Mouse (Mus musculus): ENCODE measurements around the gene Nkx2-3. TPM values are rescaled to one million over a fixed set of nuclear protein-coding genes. Genes with fewer than 3 reads are reported as not detected.
A peak's percentile ranks its signal among the peaks of the same experiment; 100 is the strongest.

Gene Nkx2-3
- polyA plus RNA-seq, 1 experiment from 2014 or later: not detected

DNA sequence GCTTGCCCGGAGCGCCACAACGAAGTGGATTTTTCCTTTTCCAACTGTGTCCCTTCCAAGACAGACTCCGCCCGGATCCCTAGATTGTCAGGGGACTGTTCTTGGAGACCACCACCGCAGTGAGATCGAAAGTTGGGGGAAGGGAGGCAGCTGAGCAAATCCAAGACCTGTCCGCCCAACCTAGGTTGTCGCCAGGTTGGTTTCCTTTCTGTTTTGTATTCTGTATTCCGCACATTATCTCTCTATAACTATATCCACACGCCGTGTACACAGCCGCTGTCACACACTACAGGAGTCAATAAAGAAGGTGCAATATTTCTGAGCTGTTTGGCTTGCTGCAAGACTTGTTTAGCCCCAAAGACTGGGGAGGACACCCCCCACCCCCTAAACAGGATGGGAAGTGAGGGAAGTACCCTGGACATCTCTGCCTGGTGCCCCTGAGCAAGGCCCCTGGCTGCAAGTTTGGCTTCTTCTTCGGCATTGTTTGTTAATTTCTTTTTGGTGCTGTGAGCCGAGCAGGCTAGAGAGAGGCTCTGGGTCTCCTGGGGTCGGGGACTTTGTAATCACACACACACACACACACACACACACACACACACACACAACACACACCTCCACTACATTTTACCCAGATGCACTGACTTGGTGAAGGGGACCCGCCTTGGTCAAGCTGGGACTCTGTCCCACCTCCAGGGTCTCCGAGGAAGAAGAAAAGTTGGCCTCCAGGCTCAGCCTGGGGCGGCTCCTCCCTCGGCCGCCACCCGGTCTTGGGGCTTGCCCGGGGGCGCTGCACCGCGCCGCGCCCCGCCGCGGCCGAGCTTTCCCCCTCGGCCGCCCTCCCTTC lies 3.7 kb downstream of the Nkx2-3 start:
- 2% methylated on average over 34 of the region's 34 CpGs for WGBS
- H3K36me3 ChIP-seq: no peaks in the 10 kb centered on the region
- H3K4me3 ChIP-seq: peak overlapping the region; percentile 27
- H3K9ac ChIP-seq: no peak overlapping the region
- peaks cover 39% of the 10 kb centered on the region for H3K4me1 ChIP-seq
- no peaks in the 10 kb centered on the region for H3K9me3 ChIP-seq
- H3K27me3 ChIP-seq (replicated peaks): peaks cover 98% of the 10 kb centered on the region
- H3K27ac ChIP-seq: no peak overlapping the region
- peak; percentile 21 for ATAC-seq (ENCODE audit: low FRiP score, low read depth)
- peak overlapping the region; percentile 59 for H3K4me2 ChIP-seq (replicated peaks)

DNA sequence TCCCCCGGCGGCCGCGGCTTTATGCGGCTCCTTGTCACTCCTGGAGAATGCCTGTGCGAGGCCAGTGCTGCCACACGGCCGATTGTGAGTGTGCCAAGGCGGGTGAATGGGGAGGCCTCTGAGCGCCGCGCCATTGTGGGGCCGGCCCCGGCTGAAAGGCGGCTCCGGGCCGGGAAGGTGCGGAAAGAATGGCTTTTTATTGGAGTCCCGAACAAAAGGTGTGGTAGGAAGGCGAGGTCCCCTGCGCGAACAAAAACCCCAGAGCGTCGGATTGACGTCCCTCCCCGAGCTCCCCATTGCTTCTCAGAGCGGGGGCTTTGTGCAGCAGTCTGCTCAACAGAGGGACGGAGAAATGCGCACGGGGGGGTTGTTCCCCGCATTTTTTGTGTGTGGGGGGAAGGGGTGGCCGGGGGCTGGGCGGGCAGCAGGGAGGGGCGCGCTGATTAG lies 4.3 kb downstream of the Nkx2-3 start:
- WGBS: under 1% methylated on average over 35 of the region's 35 CpGs
- Histone ChIP-seq H3K4me2 (replicated peaks) (peak overlapping the region; percentile 59), H3K36me3 (no peaks in the 10 kb centered on the region), H3K9ac (no peak overlapping the region), H3K4me1 (peaks cover 39% of the 10 kb centered on the region), H3K9me3 (no peaks in the 10 kb centered on the region), H3K4me3 (peak overlapping the region; percentile 27), H3K27me3 (replicated peaks) (peaks cover 98% of the 10 kb centered on the region), H3K27ac (no peak overlapping the region)
- peak; percentile 74 for ATAC-seq (ENCODE audit: low FRiP score, low read depth)

DNA sequence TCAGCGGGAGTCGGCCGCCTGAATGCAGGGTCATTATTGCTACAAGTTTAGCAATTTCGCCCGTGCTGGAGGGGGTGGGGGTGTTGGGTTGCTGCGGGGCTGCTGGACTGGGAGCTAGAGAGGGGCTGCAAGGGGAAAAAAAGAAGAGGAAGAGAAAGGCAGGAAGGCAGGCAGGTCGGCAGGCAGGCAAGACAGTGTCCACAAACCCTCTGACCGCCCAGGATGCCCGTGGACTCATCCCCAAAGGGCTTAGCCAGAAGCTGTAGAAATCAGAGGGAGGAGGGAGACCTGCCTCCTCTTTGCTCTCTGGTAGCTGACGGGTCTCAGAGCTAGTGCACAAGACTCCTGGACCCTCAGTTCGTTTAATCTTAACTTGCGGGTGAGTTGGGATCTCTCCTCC lies 4.8 kb downstream of the Nkx2-3 start:
- H3K36me3 ChIP-seq: no peaks in the 10 kb centered on the region
- H3K27me3 ChIP-seq (replicated peaks): peaks cover 98% of the 10 kb centered on the region
- peak overlapping the region; percentile 27; the same call in 1 of the 2 replicates for H3K4me3 ChIP-seq
- H3K27ac ChIP-seq: no peak overlapping the region
- peak overlapping the region; percentile 59 for H3K4me2 ChIP-seq (replicated peaks)
- 2% methylated on average over 12 of the region's 12 CpGs for WGBS
- H3K4me1 ChIP-seq: peaks cover 39% of the 10 kb centered on the region
- no peak overlapping the region for H3K9ac ChIP-seq
- ATAC-seq (ENCODE audit: low FRiP score, low read depth): peak; percentile 38; the same call in 1 of the 2 replicates
- H3K9me3 ChIP-seq: no peaks in the 10 kb centered on the region

DNA sequence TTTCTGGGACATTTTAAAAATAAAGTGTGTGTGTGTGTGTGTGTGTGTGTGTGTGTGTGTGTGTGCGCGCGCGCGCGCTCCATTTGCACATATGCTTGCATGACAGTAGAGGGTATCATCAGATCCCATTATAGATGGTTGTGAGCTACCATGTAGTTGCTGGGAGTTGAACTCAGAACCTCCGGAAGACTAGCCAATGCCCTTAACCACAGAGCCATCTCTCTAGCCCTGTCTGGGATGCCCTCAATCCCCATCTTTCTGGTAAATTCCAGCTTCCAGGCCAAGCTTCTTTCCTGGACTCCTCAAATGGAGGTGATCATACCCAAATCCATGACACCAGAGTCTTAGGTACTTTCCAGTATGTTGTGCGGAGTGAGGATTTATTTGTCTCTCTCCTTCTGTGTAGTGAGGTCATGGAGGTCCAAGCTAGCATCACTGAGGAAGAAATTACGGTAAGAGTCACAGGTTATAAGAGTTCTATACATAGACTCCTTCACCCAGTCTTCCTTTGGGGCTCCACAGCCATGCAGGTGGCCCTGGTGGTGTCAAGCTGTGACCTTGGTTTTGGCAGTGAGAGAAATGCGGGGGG lies 5.7 kb downstream of the Nkx2-3 start:
- Histone ChIP-seq H3K27ac (no peak overlapping the region), H3K4me3 (no peak overlapping the region), H3K27me3 (replicated peaks) (peaks cover 96% of the 10 kb centered on the region), H3K4me1 (peaks cover 32% of the 10 kb centered on the region), H3K9ac (no peak overlapping the region), H3K4me2 (replicated peaks) (no peak overlapping the region), H3K36me3 (no peaks in the 10 kb centered on the region), H3K9me3 (no peaks in the 10 kb centered on the region)
- WGBS: 39% methylated on average over 10 of the region's 10 CpGs
- no peak for ATAC-seq (ENCODE audit: low FRiP score, low read depth)

DNA sequence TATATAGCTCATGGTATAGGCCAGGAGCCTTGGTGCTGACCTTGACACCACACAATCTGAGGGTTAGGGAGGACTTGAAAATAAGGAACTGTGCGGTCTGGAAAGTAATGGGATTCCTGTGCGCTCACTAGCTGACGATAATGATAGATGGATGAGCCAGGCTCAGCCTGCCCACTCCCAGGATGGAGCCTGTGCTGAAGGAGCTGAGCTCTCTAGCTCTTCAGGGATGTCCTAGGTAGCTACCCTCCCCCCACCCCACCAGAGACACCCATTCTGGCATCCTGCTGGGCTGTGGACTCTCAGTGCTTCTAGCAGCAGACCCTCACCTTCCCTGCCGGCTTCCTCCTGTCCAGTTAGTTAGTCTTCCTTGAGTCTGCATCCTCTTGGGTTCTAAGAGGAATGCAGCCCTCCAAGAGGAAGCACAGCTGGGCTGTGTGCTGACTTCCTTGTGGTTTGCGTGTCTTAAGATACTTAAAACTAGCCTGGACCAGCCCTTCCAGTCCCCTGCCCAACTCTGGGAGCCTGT lies 6.4 kb downstream of the Nkx2-3 start:
- Histone ChIP-seq H3K27me3 (replicated peaks) (peaks cover 97% of the 10 kb centered on the region), H3K9ac (no peak overlapping the region), H3K4me2 (replicated peaks) (no peak overlapping the region), H3K27ac (no peak overlapping the region), H3K9me3 (no peaks in the 10 kb centered on the region), H3K36me3 (no peaks in the 10 kb centered on the region), H3K4me1 (peaks cover 32% of the 10 kb centered on the region), H3K4me3 (no peak overlapping the region)
- ATAC-seq (ENCODE audit: low FRiP score, low read depth): no peak
- WGBS: 3% methylated on average over 5 of the region's 5 CpGs

DNA sequence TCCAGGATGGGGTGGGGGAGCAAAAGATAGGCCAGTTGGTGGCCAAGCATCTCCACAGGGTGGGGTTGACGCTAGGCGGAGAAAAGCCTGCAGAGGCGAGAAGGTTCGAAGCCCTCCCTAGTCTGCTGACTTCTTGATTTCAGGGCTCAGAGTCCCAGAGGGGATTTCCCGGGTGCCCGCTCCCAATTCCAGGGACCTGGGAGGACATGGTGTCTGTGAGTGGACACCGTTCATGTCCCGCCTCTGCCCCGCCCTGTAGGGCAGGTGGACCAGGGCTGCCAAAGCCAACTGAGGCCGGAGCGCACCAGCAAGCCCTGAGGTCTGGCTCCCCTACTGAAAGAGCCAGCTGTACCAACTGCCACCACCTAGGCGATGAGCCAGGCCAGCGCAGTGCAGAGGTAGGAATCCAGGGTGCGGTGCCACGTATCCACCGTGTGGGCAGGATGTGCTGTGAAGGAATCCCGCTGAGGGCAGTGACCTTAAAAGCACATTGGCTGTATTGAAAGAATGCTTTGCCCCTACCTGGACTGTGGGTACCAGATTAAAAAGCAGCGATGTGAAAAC lies 7.9 kb downstream of the Nkx2-3 start:
- Histone ChIP-seq H3K4me1 (peaks cover 22% of the 10 kb centered on the region), H3K4me3 (no peak overlapping the region), H3K27ac (no peak overlapping the region), H3K4me2 (replicated peaks) (no peak overlapping the region), H3K9me3 (no peaks in the 10 kb centered on the region), H3K9ac (no peak overlapping the region), H3K36me3 (no peaks in the 10 kb centered on the region), H3K27me3 (replicated peaks) (peaks cover 87% of the 10 kb centered on the region)
- ATAC-seq (ENCODE audit: low FRiP score, low read depth): no peak
- WGBS: 5% methylated on average over 18 of the region's 18 CpGs

DNA sequence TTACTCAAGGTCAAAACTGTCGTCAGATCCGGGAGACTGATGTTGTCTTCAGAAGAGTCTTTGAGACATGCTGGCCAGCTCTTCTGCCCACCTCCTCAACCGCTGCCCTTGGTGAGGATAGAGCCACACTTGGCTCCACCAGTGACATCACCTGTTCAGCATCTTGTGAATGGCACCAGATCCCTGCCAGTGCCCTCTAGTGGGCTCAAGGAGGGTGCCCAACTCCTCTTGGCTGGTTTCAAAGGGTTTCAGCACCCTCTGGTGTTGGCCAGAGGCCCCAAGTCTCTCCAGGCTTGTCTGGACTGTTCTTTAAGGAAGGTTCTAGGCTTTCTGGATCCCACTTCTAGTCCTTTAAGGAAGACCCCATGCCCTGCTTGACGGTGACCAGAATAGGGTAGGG lies 11.8 kb downstream of the Nkx2-3 start:
- no peak for ATAC-seq (ENCODE audit: low FRiP score, low read depth)
- no peaks in the 10 kb centered on the region for H3K36me3 ChIP-seq
- no peak overlapping the region for H3K4me2 ChIP-seq (replicated peaks)
- no peaks in the 10 kb centered on the region for H3K9me3 ChIP-seq
- no peak overlapping the region for H3K4me3 ChIP-seq
- H3K27me3 ChIP-seq (replicated peaks): peaks cover 48% of the 10 kb centered on the region
- WGBS: 42% methylated on average over 4 of the region's 4 CpGs
- H3K9ac ChIP-seq: no peak overlapping the region
- H3K27ac ChIP-seq: no peak overlapping the region
- peaks cover 4% of the 10 kb centered on the region; the same call in 1 of the 2 replicates for H3K4me1 ChIP-seq

DNA sequence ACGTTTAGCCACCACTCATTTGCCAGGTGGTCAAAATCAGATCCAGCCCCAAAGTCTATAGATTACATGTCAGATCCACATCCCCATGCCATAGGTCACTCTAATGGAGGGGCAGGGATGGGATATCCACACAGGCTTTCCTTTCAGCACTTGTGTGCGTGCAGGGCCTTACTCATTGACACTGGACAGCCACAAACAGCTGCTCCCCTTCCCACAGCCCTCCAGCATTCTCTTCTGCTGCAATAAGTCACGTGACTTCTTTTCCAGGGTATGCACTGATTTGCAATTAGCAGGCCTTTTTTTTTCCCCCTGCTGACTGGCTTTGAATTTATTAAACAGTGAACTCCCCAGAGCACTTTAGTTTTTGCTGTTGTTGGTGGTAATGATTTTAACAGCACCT lies 14.0 kb downstream of the Nkx2-3 start:
- H3K9me3 ChIP-seq: no peaks in the 10 kb centered on the region
- H3K4me3 ChIP-seq: no peak overlapping the region
- H3K27me3 ChIP-seq (replicated peaks): peaks cover 30% of the 10 kb centered on the region
- WGBS: 15% methylated on average over 3 of the region's 3 CpGs
- ATAC-seq (ENCODE audit: low FRiP score, low read depth): peak; percentile 82; the same call in 1 of the 2 replicates
- no peak overlapping the region for H3K9ac ChIP-seq
- no peak overlapping the region for H3K4me2 ChIP-seq (replicated peaks)
- H3K36me3 ChIP-seq: no peaks in the 10 kb centered on the region
- no peak overlapping the region for H3K27ac ChIP-seq
- peaks cover 4% of the 10 kb centered on the region; the same call in 1 of the 2 replicates for H3K4me1 ChIP-seq

DNA sequence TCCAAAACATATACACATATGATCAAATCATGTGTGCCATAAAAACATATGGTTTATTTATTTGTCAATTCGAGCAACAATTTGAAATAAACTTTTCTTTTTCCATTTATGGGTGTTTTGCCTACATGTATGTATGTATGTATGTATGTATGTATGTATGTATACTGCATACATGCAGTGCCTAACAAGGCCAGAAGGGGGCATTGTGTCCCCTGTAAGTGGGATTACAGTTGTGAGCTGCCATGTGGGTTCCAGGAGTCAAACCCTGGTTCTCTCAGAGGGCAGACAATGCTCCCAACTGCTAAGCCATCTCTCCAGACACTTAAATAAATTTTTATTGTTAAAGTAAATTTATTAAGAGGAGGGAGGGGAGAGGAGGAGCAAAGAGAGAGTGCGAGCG lies 15.2 kb downstream of the Nkx2-3 start:
- no peaks in the 10 kb centered on the region for H3K36me3 ChIP-seq
- no peak overlapping the region for H3K4me2 ChIP-seq (replicated peaks)
- no peaks in the 10 kb centered on the region for H3K9me3 ChIP-seq
- no peak overlapping the region for H3K27ac ChIP-seq
- no peak overlapping the region for H3K4me3 ChIP-seq
- peaks cover 19% of the 10 kb centered on the region for H3K27me3 ChIP-seq (replicated peaks)
- 89% methylated on average over 3 of the region's 3 CpGs for WGBS
- H3K4me1 ChIP-seq: peaks cover 4% of the 10 kb centered on the region; the same call in 1 of the 2 replicates
- no peak for ATAC-seq (ENCODE audit: low FRiP score, low read depth)
- H3K9ac ChIP-seq: no peak overlapping the region

DNA sequence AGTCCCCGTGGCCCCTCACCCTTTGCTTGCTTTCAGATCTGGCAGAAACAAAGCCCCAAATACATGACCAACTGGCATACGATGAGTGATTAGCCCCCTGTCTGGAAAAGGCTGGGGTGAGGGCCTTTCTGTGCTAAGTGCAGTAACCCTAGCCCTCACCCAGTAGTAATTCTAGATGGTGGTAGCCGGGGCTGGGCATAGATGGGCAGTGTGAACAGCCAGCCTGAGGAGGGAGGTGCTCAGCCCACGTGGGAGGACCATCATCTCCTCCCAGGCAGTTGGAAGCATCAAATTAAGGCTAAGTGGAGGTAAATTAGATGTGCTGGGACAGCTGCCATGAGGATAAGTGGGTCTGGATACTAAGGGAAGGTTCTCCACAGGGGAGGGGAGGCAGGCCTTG lies 17.0 kb downstream of the Nkx2-3 start:
- ATAC-seq (ENCODE audit: low FRiP score, low read depth): no peak
- H3K36me3 ChIP-seq: no peaks in the 10 kb centered on the region
- H3K4me3 ChIP-seq: no peak overlapping the region
- peaks cover 4% of the 10 kb centered on the region; the same call in 1 of the 2 replicates for H3K27me3 ChIP-seq (replicated peaks)
- no peak overlapping the region for H3K4me2 ChIP-seq (replicated peaks)
- no peaks in the 10 kb centered on the region for H3K9me3 ChIP-seq
- H3K9ac ChIP-seq: no peak overlapping the region
- 35% methylated on average over 4 of the region's 4 CpGs for WGBS
- peaks cover 4% of the 10 kb centered on the region; the same call in 1 of the 2 replicates for H3K4me1 ChIP-seq
- H3K27ac ChIP-seq: no peak overlapping the region

DNA sequence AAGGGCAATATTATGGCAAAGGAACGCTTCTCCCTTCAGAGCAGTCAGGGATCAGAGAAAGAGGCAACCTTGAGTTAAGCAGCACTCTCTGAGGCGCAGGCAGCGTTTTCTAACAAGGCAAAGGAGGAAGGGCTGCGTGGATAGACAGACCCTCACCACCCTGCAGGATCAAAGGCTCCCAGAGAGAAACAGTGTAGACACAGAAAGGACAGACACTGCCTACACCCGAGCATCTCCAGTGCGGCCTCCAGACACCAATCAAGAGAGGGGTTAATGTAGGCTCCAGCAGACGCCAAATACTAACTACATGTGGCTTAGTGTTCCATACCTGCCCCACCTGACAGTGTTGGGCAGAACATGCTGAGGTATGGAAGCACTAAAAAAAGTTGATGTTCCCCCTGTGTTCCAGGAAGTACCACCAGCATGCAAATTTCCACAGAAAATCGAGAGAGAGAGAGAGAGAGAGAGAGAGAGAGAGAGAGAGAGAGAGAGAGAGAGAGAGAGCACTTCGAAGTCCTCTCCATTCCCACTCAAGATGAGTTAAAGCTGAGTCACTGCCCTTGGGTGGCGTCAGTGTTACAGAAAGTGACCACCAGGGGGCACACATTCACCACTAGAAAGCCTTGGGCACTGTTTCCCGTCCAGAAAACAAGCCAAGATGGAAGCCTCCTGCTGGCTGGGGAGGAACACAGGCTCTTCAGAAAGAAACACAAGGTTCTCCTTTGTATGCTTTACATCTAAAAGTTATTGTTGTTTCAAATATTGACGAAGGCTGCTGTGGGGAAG lies 18.5 kb downstream of the Nkx2-3 start:
- peak; percentile 61; the same call in 1 of the 2 replicates for ATAC-seq (ENCODE audit: low FRiP score, low read depth)
- Histone ChIP-seq H3K9me3 (no peaks in the 10 kb centered on the region), H3K9ac (no peak overlapping the region), H3K4me2 (replicated peaks) (no peak overlapping the region), H3K4me1 (peaks cover 4% of the 10 kb centered on the region; the same call in 1 of the 2 replicates), H3K27ac (no peak overlapping the region), H3K4me3 (no peak overlapping the region), H3K36me3 (no peaks in the 10 kb centered on the region), H3K27me3 (replicated peaks) (peaks cover 4% of the 10 kb centered on the region; the same call in 1 of the 2 replicates)
- WGBS: 32% methylated on average over 12 of the region's 12 CpGs

Measured in neural tube, embryonic 12.5 days (tissue).